ENCODE assay signal across 8 mouse cellular contexts in genomic region chr19:53181003-53181861, GRCm38 (mm10). TPM values are rescaled to one million over a fixed set of nuclear protein-coding genes. Genes with fewer than 3 reads are reported as not detected.
DNase-seq lines count a peak whose midpoint lies in the region; ATAC-seq and TF ChIP-seq lines count a peak whose summit lies in the region.

No protein-coding gene starts in this region.

- TF ChIP-seq CTCF in embryonic fibroblast, embryonic 13.5 days (IDR thresholded peaks at IDR 0.05; ENCODE audit: borderline replicate concordance, insufficient read depth, low read length), result no peak

- no peaks in the 10 kb centered on the region for H3K36me3 ChIP-seq in hindbrain, embryonic 14.5 days (replicated peaks; ENCODE audit: control insufficient read depth, insufficient read depth)
- H3K36me3 ChIP-seq in hindbrain, embryonic 12.5 days, result no peaks in the 10 kb centered on the region

- H3K4me2 ChIP-seq in hindbrain, embryonic 14.5 days (replicated peaks), result no peak overlapping the region
- no peak overlapping the region for H3K4me2 ChIP-seq in hindbrain, embryonic 12.5 days (replicated peaks)

- H3K4me3 ChIP-seq in hindbrain, embryonic 14.5 days (replicated peaks; ENCODE audit: low read length), result no peak overlapping the region
- H3K4me3 ChIP-seq in hindbrain, embryonic 12.5 days, result no peak overlapping the region
- H3K4me3 ChIP-seq in embryonic fibroblast, embryonic 13.5 days (ENCODE audit: insufficient read depth, low read length), result no peak overlapping the region

- H3K9me3 ChIP-seq in hindbrain, embryonic 14.5 days (ENCODE audit: control insufficient read depth, low read length), result no peaks in the 10 kb centered on the region
- no peaks in the 10 kb centered on the region for H3K9me3 ChIP-seq in hindbrain, embryonic 12.5 days (replicated peaks)

- H3K27ac ChIP-seq in hindbrain, embryonic 14.5 days, result 0 out of 2 replicates have a peak overlapping the region, but pooled peaks have one; percentile 26
- H3K27ac ChIP-seq in hindbrain, embryonic 12.5 days, result no peak overlapping the region
- peak overlapping the region; percentile 38 for H3K27ac ChIP-seq in embryonic fibroblast, embryonic 13.5 days (ENCODE audit: insufficient read depth, low read length)

- H3K9ac ChIP-seq in hindbrain, embryonic 14.5 days, result no peak overlapping the region
- H3K9ac ChIP-seq in hindbrain, embryonic 12.5 days, result no peak overlapping the region

- no peak for TF ChIP-seq POLR2A in embryonic fibroblast, embryonic 13.5 days (IDR thresholded peaks at IDR 0.05; ENCODE audit: low read depth, low read length)

- ATAC-seq in hindbrain, embryonic 14.5 days (ENCODE audit: low FRiP score), result peak; percentile 48; the same call in 1 of the 2 replicates
- ATAC-seq in hindbrain, embryonic 12.5 days (ENCODE audit: low FRiP score), result no peak

- H3K4me1 ChIP-seq in hindbrain, embryonic 14.5 days (replicated peaks; ENCODE audit: control insufficient read depth, insufficient read depth, low read length), result peaks cover 8% of the 10 kb centered on the region; the same call in 1 of the 2 replicates
- peaks cover 17% of the 10 kb centered on the region; the same call in 1 of the 2 replicates for H3K4me1 ChIP-seq in hindbrain, embryonic 12.5 days
- peaks cover 21% of the 10 kb centered on the region for H3K4me1 ChIP-seq in embryonic fibroblast, embryonic 13.5 days (ENCODE audit: control insufficient read depth, insufficient read depth, low read length)

- DNase-seq in hindbrain, embryonic 14.5 days (ENCODE audit: low spot score), result no peak
- DNase-seq in induced T-regulatory cell, adult 2 months (ENCODE audit: low read depth), result peak; percentile 47
- peak; percentile 83 for DNase-seq in lung, postnatal 10 days
- no peak for DNase-seq in cerebellum, adult 8-10 months
- no peak for DNase-seq in right cerebral cortex, postnatal 25 days
- no peak for DNase-seq in thymus, postnatal 4 days

- no peaks in the 10 kb centered on the region for H3K27me3 ChIP-seq in hindbrain, embryonic 14.5 days (ENCODE audit: control insufficient read depth, insufficient read depth, low read length)
- H3K27me3 ChIP-seq in hindbrain, embryonic 12.5 days, result no peaks in the 10 kb centered on the region

- WGBS in hindbrain, embryonic 14.5 days, result 63% methylated on average over 19 of the region's 19 CpGs
- WGBS in hindbrain, embryonic 12.5 days, result 78% methylated on average over 19 of the region's 19 CpGs

RNA-seq across cellular contexts. Expression of gene Add3, which starts 41.0 kb away (rescaled TPM):
- polyA plus RNA-seq in hindbrain, embryonic 14.5 days (2014; fragmentation: Nextera tagmentation; extraction: Ambion mirVana), result 43.4 and 48.9 TPM in 2 replicates
- polyA plus RNA-seq in hindbrain, embryonic 12.5 days (2016; fragmentation: Nextera tagmentation; extraction: Ambion mirVana), result 55.5 and 56.0 TPM in 2 replicates
- polyA plus RNA-seq in embryonic fibroblast, embryonic 13.5 days (2011; ENCODE audit: insufficient read length, low read depth, missing spikeins), result 15.7 and 19.4 TPM in 2 replicates

Comparison
In these comparisons a context has a peak if more than half of its experiments do, and no peak if none do; other contexts are left out.
1. DNase-seq: peak in induced T-regulatory cell, adult 2 months (single experiment) and lung, postnatal 10 days (single experiment); none in hindbrain, embryonic 14.5 days (single experiment), cerebellum, adult 8-10 months (single experiment), right cerebral cortex, postnatal 25 days (single experiment) and thymus, postnatal 4 days (single experiment).